Mouse (Mus musculus): ENCODE results near the gene Car8. TPM values are rescaled to one million over a fixed set of nuclear protein-coding genes. Genes with fewer than 3 reads are reported as not detected.
A peak's percentile ranks its signal among the peaks of the same experiment; 100 is the strongest.
"Not testable (repeated sequence)": the region's sequence is repeated elsewhere in the genome, so short reads cannot be mapped to it uniquely, and the experiment has no call there.

Gene Car8
- polyA plus RNA-seq, 1 experiment, result 4.5 TPM

- 32% methylated on average over 6 of the region's 6 CpGs for WGBS
- DNase-seq (ENCODE audit: low read depth, low spot score), result peak; percentile 45
These were observed 31.8 kb downstream of the Car8 start for GRCm38 (mm10) chr4:8206918-8207573.

GRCm38 (mm10) chr4:8205089-8205649 lies 33.7 kb downstream of the Car8 start:
- WGBS, result 46% methylated on average over 4 of the region's 4 CpGs

GRCm38 (mm10) chr4:8203367-8203766 lies 35.5 kb downstream of the Car8 start:
- 12% methylated on average over 1 of the region's 1 CpGs for WGBS
- DNase-seq (ENCODE audit: low read depth, low spot score), result no peak

More at GRCm38 (mm10) chr4:8205089-8205649, 33.7 kb downstream of the Car8 start:
- DNase-seq (ENCODE audit: low read depth, low spot score), result no peak

- 95% methylated on average over 2 of the region's 2 CpGs for WGBS
- DNase-seq (ENCODE audit: low read depth, low spot score), result no peak
These were observed 37.2 kb downstream of the Car8 start for GRCm38 (mm10) chr4:8201631-8202030.

- no peak for DNase-seq (ENCODE audit: low read depth, low spot score)
- 69% methylated on average over 5 of the region's 5 CpGs for WGBS
These were observed 38.8 kb downstream of the Car8 start for GRCm38 (mm10) chr4:8200081-8200480.

GRCm38 (mm10) chr4:8198033-8198432 lies 40.8 kb downstream of the Car8 start:
- 63% methylated on average over 5 of the region's 5 CpGs for WGBS
- DNase-seq (ENCODE audit: low read depth, low spot score), result no peak

GRCm38 (mm10) chr4:8190441-8190840 lies 48.4 kb downstream of the Car8 start:
- WGBS, result 73% methylated on average over 4 of the region's 4 CpGs

GRCm38 (mm10) chr4:8186921-8187687 lies 51.7 kb downstream of the Car8 start:
- DNase-seq (ENCODE audit: low read depth, low spot score), result no peak
- WGBS, result 82% methylated on average over 8 of the region's 8 CpGs

More at GRCm38 (mm10) chr4:8190441-8190840, 48.4 kb downstream of the Car8 start:
- DNase-seq (ENCODE audit: low read depth, low spot score), result no peak

GRCm38 (mm10) chr4:8180576-8180975 lies 58.3 kb downstream of the Car8 start:
- 72% methylated on average over 4 of the region's 4 CpGs for WGBS
- no peak for DNase-seq (ENCODE audit: low read depth, low spot score)

GRCm38 (mm10) chr4:8154589-8155198 lies 84.1 kb downstream of the Car8 start:
- no peak for DNase-seq (ENCODE audit: low read depth, low spot score)
- WGBS, result 80% methylated on average over 6 of the region's 6 CpGs

- 92% methylated on average over 5 of the region's 5 CpGs for WGBS
- not testable (repeated sequence) for DNase-seq (ENCODE audit: low read depth, low spot score)
These were observed 84.9 kb downstream of the Car8 start for GRCm38 (mm10) chr4:8153926-8154325.

- WGBS, result 82% methylated on average over 2 of the region's 2 CpGs
- no peak for DNase-seq (ENCODE audit: low read depth, low spot score)
These were observed 101.4 kb downstream of the Car8 start for GRCm38 (mm10) chr4:8137403-8137802.

GRCm38 (mm10) chr4:8132024-8132423 lies 106.8 kb downstream of the Car8 start:
- DNase-seq (ENCODE audit: low read depth, low spot score), result no peak
- WGBS, result 94% methylated on average over 2 of the region's 2 CpGs

- WGBS, result 72% methylated on average over 3 of the region's 3 CpGs
These were observed 125.3 kb downstream of the Car8 start for GRCm38 (mm10) chr4:8113558-8113957.

GRCm38 (mm10) chr4:8111891-8112290 lies 127.0 kb downstream of the Car8 start:
- WGBS, result 94% methylated on average over 3 of the region's 3 CpGs
- DNase-seq (ENCODE audit: low read depth, low spot score), result no peak

More at GRCm38 (mm10) chr4:8113558-8113957, 125.3 kb downstream of the Car8 start:
- DNase-seq (ENCODE audit: low read depth, low spot score), result no peak

GRCm38 (mm10) chr4:8109906-8110567 lies 128.8 kb downstream of the Car8 start:
- DNase-seq (ENCODE audit: low read depth, low spot score), result no peak
- 89% methylated on average over 16 of the region's 16 CpGs for WGBS

GRCm38 (mm10) chr4:8101466-8101865 lies 137.4 kb downstream of the Car8 start:
- DNase-seq (ENCODE audit: low read depth, low spot score), result no peak
- 60% methylated on average over 3 of the region's 3 CpGs for whole genome bisulfite sequencing

GRCm38 (mm10) chr4:8098084-8098483 lies 140.8 kb downstream of the Car8 start:
- no peak for DNase-seq (ENCODE audit: low read depth, low spot score)
- 65% methylated on average over 4 of the region's 4 CpGs for WGBS

GRCm38 (mm10) chr4:8097683-8098082 lies 141.2 kb downstream of the Car8 start:
- no peak for DNase-seq (ENCODE audit: low read depth, low spot score)
- WGBS, result 60% methylated on average over 3 of the region's 3 CpGs

GRCm38 (mm10) chr4:8093566-8093965 lies 145.3 kb downstream of the Car8 start:
- WGBS, result 87% methylated on average over 3 of the region's 3 CpGs
- not testable (repeated sequence) for DNase-seq (ENCODE audit: low read depth, low spot score)

Measured in large intestine, adult 2 months (tissue).